Mouse (Mus musculus) embryonic fibroblast, embryonic 13.5 days (primary cell): ENCODE measurements around the gene Uap1.

ENCODE experiments used
- CTCF ChIP-seq: IDR thresholded peaks from 2 replicates; pipeline ENCODE4 v1.5.1; 2011; ENCODE audit warnings: mild to moderate bottlenecking, control low read depth, low read length, moderate library complexity, borderline replicate concordance; ENCODE audit not compliant: insufficient read depth
- POLR2A ChIP-seq: IDR thresholded peaks from 2 replicates; pipeline ENCODE4 v1.6.1; 2011; ENCODE audit warnings: low read depth, mild to moderate bottlenecking, control low read depth, low read length, moderate library complexity

DNA sequence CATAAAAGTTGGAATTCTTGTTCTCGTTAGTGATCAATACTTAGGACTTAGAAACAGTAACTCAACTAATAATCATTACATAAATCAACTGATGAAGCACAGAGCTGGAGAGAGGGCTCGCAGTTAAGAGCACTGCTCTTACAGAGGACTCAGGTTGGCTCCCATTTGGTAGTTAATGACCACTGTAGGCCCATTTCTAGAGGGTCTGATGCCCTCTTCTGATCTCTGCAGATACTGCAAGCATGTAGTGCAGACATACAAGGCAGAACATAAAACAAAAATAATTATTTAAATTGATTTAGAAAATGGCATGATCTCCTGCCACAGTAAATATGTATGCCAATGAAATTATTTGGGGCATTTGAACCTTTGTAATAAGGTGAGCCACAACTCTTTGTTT lies 15.1 kb downstream of the Uap1 start:
- no peak for TF ChIP-seq CTCF
- TF ChIP-seq POLR2A = no peak
